Mouse (Mus musculus): ENCODE data around the gene Osbpl5. TPM values are rescaled to one million over a fixed set of nuclear protein-coding genes. Genes with fewer than 3 reads are reported as not detected.
A peak's percentile ranks its signal among the peaks of the same experiment; 100 is the strongest.

Osbpl5 gene
- polyA plus RNA-seq, 1 experiment from 2014 or later = 36.6 TPM

- peaks cover 10% of the 10 kb centered on the region for H3K4me1 ChIP-seq (replicated peaks)
- H3K9ac ChIP-seq = no peak overlapping the region
- WGBS = 33% methylated on average over 3 of the region's 3 CpGs
- no peaks in the 10 kb centered on the region for H3K9me3 ChIP-seq (replicated peaks)
- ATAC-seq (ENCODE audit: insufficient number of reproducible peaks, low FRiP score) = no peak
- no peak overlapping the region for H3K27ac ChIP-seq (ENCODE audit: poor library complexity, severe bottlenecking)
- H3K27me3 ChIP-seq (replicated peaks) = peaks cover 13% of the 10 kb centered on the region
- H3K4me3 ChIP-seq = no peak overlapping the region
- H3K36me3 ChIP-seq = peaks cover 9% of the 10 kb centered on the region
- H3K4me2 ChIP-seq = no peak overlapping the region
Observed at GRCm38 (mm10) chr7:143776137-143776536, 19.4 kb upstream of the Osbpl5 start.

- ATAC-seq (ENCODE audit: insufficient number of reproducible peaks, low FRiP score) = no peak
- H3K9me3 ChIP-seq (replicated peaks) = no peaks in the 10 kb centered on the region
- no peak overlapping the region for H3K27ac ChIP-seq (ENCODE audit: poor library complexity, severe bottlenecking)
- no peaks in the 10 kb centered on the region for H3K4me1 ChIP-seq (replicated peaks)
- H3K36me3 ChIP-seq = no peaks in the 10 kb centered on the region
- H3K4me3 ChIP-seq = no peak overlapping the region
- no peak overlapping the region for H3K9ac ChIP-seq
- peaks cover 40% of the 10 kb centered on the region for H3K27me3 ChIP-seq (replicated peaks)
- H3K4me2 ChIP-seq = no peak overlapping the region
- 50% methylated on average over 1 of the region's 1 CpGs for WGBS
Observed at GRCm38 (mm10) chr7:143769461-143769860, 12.7 kb upstream of the Osbpl5 start.

GRCm38 (mm10) chr7:143768267-143768666, 11.5 kb upstream of the Osbpl5 start:
- H3K4me2 ChIP-seq = no peak overlapping the region
- H3K9me3 ChIP-seq (replicated peaks) = no peaks in the 10 kb centered on the region
- no peak overlapping the region for H3K4me3 ChIP-seq
- no peaks in the 10 kb centered on the region for H3K4me1 ChIP-seq (replicated peaks)
- H3K9ac ChIP-seq = no peak overlapping the region
- WGBS = 59% methylated on average over 6 of the region's 6 CpGs
- ATAC-seq (ENCODE audit: insufficient number of reproducible peaks, low FRiP score) = no peak
- no peaks in the 10 kb centered on the region for H3K36me3 ChIP-seq
- no peak overlapping the region for H3K27ac ChIP-seq (ENCODE audit: poor library complexity, severe bottlenecking)
- H3K27me3 ChIP-seq (replicated peaks) = peaks cover 45% of the 10 kb centered on the region

DNA sequence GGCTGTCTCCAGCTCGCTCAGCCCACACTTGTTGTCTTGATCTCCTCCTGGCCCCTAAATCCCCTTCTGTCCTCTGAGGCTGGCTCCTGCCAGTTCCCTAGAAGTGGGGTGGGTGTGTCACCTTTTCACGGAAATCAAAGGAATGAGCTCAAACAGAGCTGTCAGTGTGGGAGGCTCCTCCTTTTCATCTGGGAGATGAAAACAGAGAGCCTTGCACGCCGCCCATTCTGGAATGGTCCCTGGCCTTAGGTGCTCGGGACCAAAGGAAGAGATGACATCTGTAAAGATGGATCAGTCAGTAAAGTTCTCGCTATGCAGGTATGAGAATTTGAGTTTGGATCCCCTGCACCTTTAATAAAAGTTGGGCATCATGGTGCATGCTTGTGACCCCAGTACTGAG, 10.1 kb upstream of the Osbpl5 start, which contains the start of gene Mrgprg:
Mrgprg (minus strand) TSS at position 101 of the 400 bp plus-strand sequence.
- ATAC-seq (ENCODE audit: insufficient number of reproducible peaks, low FRiP score) = no peak
- WGBS = 56% methylated on average over 6 of the region's 6 CpGs
- Histone ChIP-seq H3K9me3 (replicated peaks) (no peaks in the 10 kb centered on the region), H3K36me3 (no peaks in the 10 kb centered on the region), H3K4me3 (no peak within 1 kb of the TSS), H3K4me2 (no peak within 1 kb of the TSS), H3K27ac (ENCODE audit: poor library complexity, severe bottlenecking) (no peak within 1 kb of the TSS), H3K9ac (no peak within 1 kb of the TSS), H3K4me1 (replicated peaks) (no peaks in the 10 kb centered on the region), H3K27me3 (replicated peaks) (peaks cover 54% of the 10 kb centered on the region)

DNA sequence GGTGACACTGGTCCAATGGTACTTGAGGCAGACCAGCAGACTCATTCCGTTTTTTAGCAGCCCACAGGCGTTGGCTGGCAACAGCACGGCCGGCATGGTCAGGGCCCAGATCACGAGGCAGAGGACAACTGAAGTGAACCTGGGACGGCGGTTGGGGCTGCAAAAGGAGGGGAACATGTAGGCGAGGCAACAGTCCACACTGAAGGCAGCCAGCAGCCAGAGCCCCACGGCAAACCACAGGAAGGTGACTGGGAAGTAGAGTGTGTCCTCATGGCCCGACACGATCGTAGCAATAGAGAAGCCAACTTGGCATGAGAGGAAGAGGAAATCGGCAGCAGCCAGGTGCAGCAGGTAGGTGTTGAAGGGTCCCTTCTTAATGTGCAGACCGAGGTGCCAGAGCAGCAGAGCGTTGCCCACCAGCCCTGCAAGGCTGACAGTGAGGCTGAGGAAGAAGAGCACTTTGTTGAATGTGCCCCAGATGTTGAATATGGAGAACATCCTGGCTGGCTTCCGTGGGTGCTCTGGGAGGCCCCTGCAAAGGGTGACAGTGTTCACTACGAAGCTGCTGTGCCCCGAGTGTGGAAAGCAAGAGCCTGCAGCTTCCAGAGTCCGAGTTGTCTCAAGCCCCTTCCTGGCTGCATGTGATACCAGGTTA, 8.2 kb upstream of the Osbpl5 start:
- no peak overlapping the region for H3K9ac ChIP-seq
- no peak for ATAC-seq (ENCODE audit: insufficient number of reproducible peaks, low FRiP score)
- no peaks in the 10 kb centered on the region for H3K4me1 ChIP-seq (replicated peaks)
- H3K9me3 ChIP-seq (replicated peaks) = no peaks in the 10 kb centered on the region
- H3K4me2 ChIP-seq = no peak overlapping the region
- no peak overlapping the region for H3K27ac ChIP-seq (ENCODE audit: poor library complexity, severe bottlenecking)
- WGBS = 71% methylated on average over 19 of the region's 19 CpGs
- H3K27me3 ChIP-seq (replicated peaks) = peaks cover 54% of the 10 kb centered on the region
- H3K36me3 ChIP-seq = no peaks in the 10 kb centered on the region
- no peak overlapping the region for H3K4me3 ChIP-seq

GRCm38 (mm10) chr7:143763794-143764193, 7.0 kb upstream of the Osbpl5 start:
- H3K27ac ChIP-seq (ENCODE audit: poor library complexity, severe bottlenecking) = no peak overlapping the region
- H3K9ac ChIP-seq = no peak overlapping the region
- H3K36me3 ChIP-seq = no peaks in the 10 kb centered on the region
- no peaks in the 10 kb centered on the region for H3K4me1 ChIP-seq (replicated peaks)
- 14% methylated on average over 3 of the region's 3 CpGs for WGBS
- H3K4me2 ChIP-seq = no peak overlapping the region
- no peaks in the 10 kb centered on the region for H3K9me3 ChIP-seq (replicated peaks)
- ATAC-seq (ENCODE audit: insufficient number of reproducible peaks, low FRiP score) = no peak
- H3K27me3 ChIP-seq (replicated peaks) = peaks cover 54% of the 10 kb centered on the region
- H3K4me3 ChIP-seq = no peak overlapping the region

DNA sequence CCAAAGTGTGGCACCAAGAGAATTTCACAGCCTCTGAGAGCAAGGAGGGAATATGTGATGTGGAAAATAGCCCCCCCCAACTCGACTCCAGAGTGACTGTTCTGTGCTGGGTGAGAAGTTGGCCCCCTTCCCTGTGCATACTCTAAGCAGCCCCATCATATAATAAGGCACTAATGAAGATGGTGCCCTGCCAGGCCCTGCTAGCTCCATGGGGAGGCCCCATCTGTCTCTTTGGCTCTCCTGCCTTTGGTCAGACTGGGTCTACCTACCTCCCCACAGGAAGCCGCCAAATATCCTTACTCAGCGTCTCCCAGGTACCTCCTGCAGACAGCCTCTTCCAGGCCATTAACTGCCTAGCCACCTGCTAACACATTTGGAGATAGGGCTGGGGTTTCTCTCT, 2.2 kb upstream of the Osbpl5 start:
- no peak for ATAC-seq (ENCODE audit: insufficient number of reproducible peaks, low FRiP score)
- Histone ChIP-seq H3K4me1 (replicated peaks) (peaks cover 15% of the 10 kb centered on the region), H3K27ac (ENCODE audit: poor library complexity, severe bottlenecking) (no peak overlapping the region), H3K9ac (no peak overlapping the region), H3K4me2 (no peak overlapping the region), H3K27me3 (replicated peaks) (peaks cover 51% of the 10 kb centered on the region), H3K9me3 (replicated peaks) (no peaks in the 10 kb centered on the region), H3K4me3 (no peak overlapping the region), H3K36me3 (no peaks in the 10 kb centered on the region)
- 59% methylated on average over 3 of the region's 3 CpGs for WGBS

- peak overlapping the region; percentile 68; the same call in 1 of the 2 replicates for H3K4me2 ChIP-seq
- no peak overlapping the region for H3K9ac ChIP-seq
- no peaks in the 10 kb centered on the region for H3K36me3 ChIP-seq
- peaks cover 50% of the 10 kb centered on the region for H3K27me3 ChIP-seq (replicated peaks)
- no peak for ATAC-seq (ENCODE audit: insufficient number of reproducible peaks, low FRiP score)
- H3K4me3 ChIP-seq = no peak overlapping the region
- H3K27ac ChIP-seq (ENCODE audit: poor library complexity, severe bottlenecking) = no peak overlapping the region
- H3K9me3 ChIP-seq (replicated peaks) = no peaks in the 10 kb centered on the region
- H3K4me1 ChIP-seq (replicated peaks) = peaks cover 15% of the 10 kb centered on the region
- WGBS = 58% methylated on average over 3 of the region's 3 CpGs
Observed at GRCm38 (mm10) chr7:143757696-143758095, 911 bp upstream of the Osbpl5 start.

DNA sequence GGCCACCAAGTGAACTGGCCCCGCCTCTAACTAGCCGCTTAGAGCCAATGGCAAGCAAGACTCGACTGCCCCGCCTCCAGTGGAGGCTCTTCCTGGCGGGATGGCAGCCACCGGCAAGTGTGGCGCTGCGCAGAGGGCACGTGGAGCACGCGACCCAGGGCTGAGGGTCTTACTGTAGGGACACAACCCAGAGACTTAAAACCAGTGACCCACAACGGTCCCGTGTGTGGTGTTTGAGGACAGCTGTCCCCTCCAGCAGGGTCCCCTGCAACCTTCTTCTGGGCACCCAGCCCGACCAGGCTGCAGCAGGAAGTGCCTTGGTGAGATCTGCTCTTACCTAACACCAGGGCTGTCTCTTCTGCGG, 224 bp upstream of the Osbpl5 start:
- peaks cover 43% of the 10 kb centered on the region for H3K27me3 ChIP-seq (replicated peaks)
- peak overlapping the region; percentile 68 for H3K4me2 ChIP-seq
- 3% methylated on average over 15 of the region's 15 CpGs for WGBS
- H3K27ac ChIP-seq (ENCODE audit: poor library complexity, severe bottlenecking) = no peak overlapping the region
- peak overlapping the region; percentile 35 for H3K4me3 ChIP-seq
- H3K4me1 ChIP-seq (replicated peaks) = peaks cover 22% of the 10 kb centered on the region
- ATAC-seq (ENCODE audit: insufficient number of reproducible peaks, low FRiP score) = peak; percentile 75
- H3K36me3 ChIP-seq = no peaks in the 10 kb centered on the region
- H3K9ac ChIP-seq = 0 out of 2 replicates have a peak overlapping the region, but pooled peaks have one; percentile 19
- no peaks in the 10 kb centered on the region for H3K9me3 ChIP-seq (replicated peaks)

DNA sequence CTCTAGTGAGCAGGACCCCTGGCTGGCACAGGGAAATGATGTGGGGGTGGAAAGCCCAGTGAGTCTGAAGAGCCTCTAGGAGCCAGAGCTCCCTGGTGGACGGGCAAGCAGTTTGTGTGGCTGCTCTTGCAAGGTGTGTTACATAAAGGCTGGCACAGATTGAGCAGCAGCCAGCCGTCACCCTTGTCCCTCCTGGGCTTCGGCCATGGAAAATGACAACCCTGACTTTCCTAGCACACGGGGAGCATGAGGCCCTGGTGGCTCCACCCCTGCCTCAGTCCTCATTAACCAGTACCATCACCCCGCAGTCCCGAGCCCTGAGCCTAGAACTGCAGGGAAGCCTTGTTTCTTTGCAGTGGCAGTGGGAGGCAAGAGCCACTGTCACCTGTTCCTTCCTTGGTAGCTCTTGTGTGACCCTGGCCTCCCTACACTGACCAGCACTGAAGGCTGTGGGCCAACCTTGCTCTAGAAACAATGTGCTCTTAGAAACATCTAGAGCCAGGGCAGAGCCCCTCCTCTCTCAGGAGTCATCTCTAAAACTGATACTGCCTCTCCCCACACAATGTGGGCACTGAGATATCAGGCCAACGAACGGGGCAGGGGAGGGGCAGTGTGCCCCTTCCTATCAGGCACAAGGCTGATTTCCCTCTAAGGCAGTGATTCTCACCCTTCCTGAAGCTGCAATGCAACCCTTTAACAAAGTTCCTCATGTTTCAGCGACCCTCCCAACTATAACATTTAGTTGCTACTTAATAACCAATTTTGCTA, 1.2 kb downstream of the Osbpl5 start:
- Histone ChIP-seq H3K27me3 (replicated peaks) (peaks cover 46% of the 10 kb centered on the region), H3K9ac (no peak overlapping the region), H3K9me3 (replicated peaks) (no peaks in the 10 kb centered on the region), H3K4me1 (replicated peaks) (peaks cover 28% of the 10 kb centered on the region), H3K36me3 (no peaks in the 10 kb centered on the region), H3K4me3 (no peak overlapping the region), H3K27ac (ENCODE audit: poor library complexity, severe bottlenecking) (no peak overlapping the region), H3K4me2 (no peak overlapping the region)
- ATAC-seq (ENCODE audit: insufficient number of reproducible peaks, low FRiP score) = no peak
- 56% methylated on average over 9 of the region's 9 CpGs for WGBS

GRCm38 (mm10) chr7:143753990-143754715, 2.6 kb downstream of the Osbpl5 start:
- Histone ChIP-seq H3K27ac (ENCODE audit: poor library complexity, severe bottlenecking) (no peak overlapping the region), H3K4me2 (no peak overlapping the region), H3K27me3 (replicated peaks) (peaks cover 56% of the 10 kb centered on the region), H3K4me1 (replicated peaks) (peaks cover 28% of the 10 kb centered on the region), H3K9ac (no peak overlapping the region), H3K9me3 (replicated peaks) (no peaks in the 10 kb centered on the region), H3K36me3 (no peaks in the 10 kb centered on the region), H3K4me3 (no peak overlapping the region)
- ATAC-seq (ENCODE audit: insufficient number of reproducible peaks, low FRiP score) = no peak
- WGBS = 39% methylated on average over 5 of the region's 5 CpGs
